Mouse (Mus musculus): ENCODE measurements around the gene Kcnh2.

Gene Kcnh2

DNA sequence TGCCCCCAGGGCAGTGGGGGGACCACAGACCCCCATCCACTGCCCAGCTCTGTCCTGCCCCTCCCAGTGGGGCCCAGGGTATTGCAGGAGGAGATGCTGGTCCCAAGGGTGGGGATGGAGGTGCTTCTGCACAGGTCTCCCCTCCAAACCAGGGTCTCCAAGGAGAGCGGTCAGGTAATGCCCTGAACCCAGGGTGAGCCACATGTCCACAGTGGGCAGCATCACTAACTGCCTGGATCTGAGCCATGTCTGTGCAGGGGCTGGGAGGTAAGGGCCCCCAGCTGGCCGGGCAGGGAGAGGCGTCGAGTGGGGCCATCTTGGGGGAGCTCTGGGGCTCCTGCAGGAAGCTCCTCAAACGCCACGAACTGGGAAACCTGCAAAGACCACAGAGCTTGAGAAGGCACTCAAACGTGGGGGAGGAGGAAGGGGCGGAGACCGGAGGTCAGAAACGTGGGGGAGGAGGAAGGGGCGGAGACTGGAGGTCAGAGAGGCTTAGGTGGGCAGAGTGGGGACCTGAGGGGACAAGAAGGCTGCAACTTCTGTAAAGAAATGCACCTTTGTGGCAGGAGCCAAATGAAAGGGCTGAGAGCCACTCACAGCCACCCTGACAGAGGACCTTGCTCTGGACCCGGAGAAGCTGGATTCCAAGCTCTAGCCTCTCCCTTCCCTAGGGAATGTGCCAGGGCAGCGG is 31.5 kb downstream of the Kcnh2 start:
- DNase-seq (ENCODE audit: low spot score), result no peak

- DNase-seq (ENCODE audit: low spot score), result no peak
Observed at GRCm38 (mm10) chr5:24309223-24309622, 42.2 kb downstream of the Kcnh2 start.

GRCm38 (mm10) chr5:24308621-24309020 is 42.8 kb downstream of the Kcnh2 start:
- no peak for DNase-seq (ENCODE audit: low spot score)

DNA sequence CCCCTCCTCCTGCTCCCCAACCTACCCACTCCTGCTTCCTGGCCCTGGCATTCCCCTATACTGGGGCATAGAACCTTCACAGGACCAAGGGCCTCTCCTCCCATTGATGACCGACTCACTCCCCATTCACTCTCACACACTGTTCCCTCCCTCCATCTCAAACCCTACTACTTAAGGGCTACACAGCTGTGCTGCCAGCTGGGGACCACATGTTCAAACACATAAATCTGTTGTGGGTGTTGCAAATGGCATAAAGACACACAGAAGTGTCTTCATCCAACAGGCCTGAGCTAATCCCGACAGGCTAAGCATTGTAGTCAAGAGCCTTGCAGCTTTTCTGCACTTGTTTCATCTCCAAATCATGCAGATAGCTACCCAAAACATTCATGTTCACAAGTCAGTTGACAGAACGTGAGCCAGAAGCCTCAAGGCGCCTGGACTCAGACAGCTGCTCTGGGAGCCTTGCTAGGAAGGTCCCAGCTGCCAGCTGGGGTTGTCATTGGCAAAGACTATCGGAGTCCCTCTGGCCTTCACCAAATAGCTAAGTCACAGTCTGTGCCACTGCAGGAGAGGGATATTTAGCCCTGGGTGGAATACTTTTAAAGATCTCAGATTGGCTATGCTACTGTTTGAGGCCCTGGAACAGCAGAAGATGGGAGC is 44.2 kb downstream of the Kcnh2 start:
- DNase-seq (ENCODE audit: low spot score), result no peak

GRCm38 (mm10) chr5:24303199-24303598 is 48.2 kb downstream of the Kcnh2 start:
- peak; percentile 55 for DNase-seq (ENCODE audit: low spot score)

- no peak for DNase-seq (ENCODE audit: low spot score)
Observed at GRCm38 (mm10) chr5:24299845-24300589, 51.4 kb downstream of the Kcnh2 start.

- no peak for DNase-seq (ENCODE audit: low spot score)
Observed at GRCm38 (mm10) chr5:24291954-24292353, 59.5 kb downstream of the Kcnh2 start.

DNA sequence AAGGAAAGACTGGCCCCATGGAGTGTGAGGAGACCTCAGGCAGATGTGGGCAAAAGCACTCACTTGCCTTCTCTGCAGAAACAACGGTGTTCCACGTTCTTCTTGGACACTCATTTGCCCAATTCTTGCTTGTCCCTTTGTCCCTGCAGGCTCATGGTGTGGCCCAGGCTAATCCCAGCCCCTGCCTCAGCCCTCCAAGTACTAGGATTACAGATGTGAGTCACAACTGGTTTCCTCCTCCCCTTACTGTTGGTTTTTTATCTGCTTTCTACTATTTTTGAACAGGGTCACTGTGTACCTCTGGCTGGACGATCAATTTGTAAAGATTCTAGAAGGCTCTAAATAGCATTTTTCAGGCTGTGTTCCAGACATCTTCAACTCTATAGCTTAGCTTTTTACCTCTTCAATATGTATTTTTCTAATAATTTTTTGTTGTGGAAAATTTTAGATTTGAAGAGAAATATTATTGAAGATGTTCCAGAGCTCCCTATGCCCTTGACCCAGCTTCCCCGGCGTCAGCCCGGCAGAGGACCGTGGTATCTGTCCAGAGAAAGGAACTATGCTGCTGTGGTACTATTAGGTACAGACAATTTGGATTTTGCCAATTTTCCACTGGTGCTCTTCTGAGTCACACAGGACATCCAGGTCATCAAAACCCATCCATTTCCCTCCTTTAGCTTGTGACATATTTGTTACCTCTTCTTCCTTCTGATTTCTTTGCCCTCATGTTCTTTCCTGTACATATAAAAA is 65.0 kb downstream of the Kcnh2 start:
- DNase-seq (ENCODE audit: low spot score), result no peak

- no peak for DNase-seq (ENCODE audit: low spot score)
Observed at GRCm38 (mm10) chr5:24284145-24284544, 67.3 kb downstream of the Kcnh2 start.

GRCm38 (mm10) chr5:24283181-24283580 is 68.2 kb downstream of the Kcnh2 start:
- no peak for DNase-seq (ENCODE audit: low spot score)

- no peak for DNase-seq (ENCODE audit: low spot score)
Observed at GRCm38 (mm10) chr5:24280523-24280922, 70.9 kb downstream of the Kcnh2 start.

DNA sequence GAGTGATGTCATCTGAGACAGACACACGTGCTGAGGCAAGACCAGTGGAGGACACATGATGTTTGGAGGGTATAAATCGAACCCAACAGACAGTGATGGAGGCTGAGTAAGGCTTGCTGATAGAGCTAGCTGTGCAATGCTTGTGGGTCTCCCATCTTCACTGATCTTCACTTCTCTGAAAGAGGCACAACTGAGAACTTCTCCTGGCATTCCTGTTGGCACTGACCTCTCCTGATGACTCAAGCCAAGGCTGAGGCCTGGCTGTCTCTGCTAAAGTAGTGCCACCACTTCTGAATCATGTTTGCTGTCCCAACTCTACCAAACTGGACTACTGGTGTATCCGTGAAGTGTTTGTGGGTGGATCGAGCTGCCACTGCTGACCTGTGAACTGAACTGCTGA is 71.9 kb downstream of the Kcnh2 start:
- no peak for DNase-seq (ENCODE audit: low spot score)

DNA sequence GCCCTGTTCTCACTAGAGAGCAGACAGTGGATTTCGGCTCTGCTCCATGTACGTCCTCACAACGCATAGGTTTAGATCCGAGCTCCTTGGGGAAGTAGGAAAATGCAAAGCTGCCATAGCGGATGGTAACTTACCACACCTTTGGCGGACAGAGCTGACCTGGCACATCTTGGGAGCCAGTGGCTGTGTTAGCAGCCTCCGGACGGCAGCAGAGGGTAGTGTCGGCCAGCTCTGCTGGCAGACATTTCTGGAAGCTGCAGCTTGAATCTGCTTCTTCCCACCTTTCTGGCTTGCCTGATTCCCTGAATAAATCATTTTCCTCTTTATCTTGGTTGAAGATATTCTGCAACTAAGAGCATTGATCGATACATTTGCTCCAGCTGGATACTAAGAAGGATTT is 73.2 kb downstream of the Kcnh2 start:
- no peak for DNase-seq (ENCODE audit: low spot score)

- no peak for DNase-seq (ENCODE audit: low spot score)
Observed at GRCm38 (mm10) chr5:24273683-24274621, 77.5 kb downstream of the Kcnh2 start.

GRCm38 (mm10) chr5:24270941-24271340 is 80.5 kb downstream of the Kcnh2 start:
- no peak for DNase-seq (ENCODE audit: low spot score)
